Mouse (Mus musculus): ENCODE measurements around the gene Gm8947.
"Not testable (repeated sequence)": the region's sequence is repeated elsewhere in the genome, so short reads cannot be mapped to it uniquely, and the experiment has no call there.

Gm8947 gene

DNA sequence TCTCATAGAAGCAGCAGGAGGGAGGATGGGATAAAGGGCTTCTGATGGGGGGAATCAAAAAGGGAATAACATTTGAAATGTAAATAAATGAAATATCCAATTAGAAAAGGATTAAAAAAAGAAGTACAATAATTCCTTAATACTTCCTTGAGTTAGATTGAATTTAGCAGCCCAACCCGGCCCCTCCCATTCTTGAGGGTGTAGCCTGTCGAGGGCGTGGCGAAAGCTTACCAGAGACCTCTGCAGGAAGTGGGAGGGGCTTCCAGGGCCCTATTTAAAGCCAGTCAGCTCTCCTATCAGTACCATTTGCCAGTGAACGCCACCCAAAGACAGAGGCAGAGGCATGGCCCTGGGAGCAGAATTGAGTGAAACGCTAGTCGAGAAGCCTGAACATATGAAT is at the start of gene Gm8947:
TSS of gene Gm8947 (plus strand) at position 302 of the 400 bp plus-strand sequence.
- not testable (repeated sequence) for DNase-seq

DNA sequence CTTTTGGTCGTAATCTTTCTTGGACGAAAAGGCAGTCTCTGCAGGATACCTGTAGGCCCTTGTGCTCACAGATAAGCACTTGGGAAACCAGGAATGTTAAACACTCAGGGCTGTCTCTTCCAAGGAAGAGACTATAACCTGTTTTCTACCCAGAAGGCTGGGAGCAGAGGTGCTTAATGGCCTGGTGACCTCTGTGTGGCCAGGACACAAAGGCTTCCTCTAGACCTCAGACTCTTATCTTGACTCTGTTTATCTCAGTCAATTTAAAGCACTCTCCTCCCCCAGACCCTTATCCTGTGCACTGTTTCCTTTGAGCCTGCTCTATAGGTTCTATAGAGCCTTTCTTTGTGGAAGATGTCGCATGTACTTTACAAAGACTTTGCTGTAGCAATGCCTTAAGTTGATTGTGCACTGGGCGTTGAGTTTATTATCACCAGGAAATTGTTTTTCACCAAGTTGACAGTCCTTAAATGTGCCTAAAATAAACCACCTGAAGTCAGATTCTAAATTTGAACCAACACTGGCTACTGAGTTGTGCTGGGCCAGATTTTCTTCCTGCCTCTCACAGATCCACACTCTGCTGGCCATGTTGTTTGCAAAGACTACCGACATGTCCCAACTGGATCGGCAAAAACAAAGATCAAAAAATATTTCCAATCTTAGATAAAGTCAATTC is 47.6 kb upstream of the Gm8947 start:
- peak in 1 of 2 experiments; percentile 53 for DNase-seq

DNA sequence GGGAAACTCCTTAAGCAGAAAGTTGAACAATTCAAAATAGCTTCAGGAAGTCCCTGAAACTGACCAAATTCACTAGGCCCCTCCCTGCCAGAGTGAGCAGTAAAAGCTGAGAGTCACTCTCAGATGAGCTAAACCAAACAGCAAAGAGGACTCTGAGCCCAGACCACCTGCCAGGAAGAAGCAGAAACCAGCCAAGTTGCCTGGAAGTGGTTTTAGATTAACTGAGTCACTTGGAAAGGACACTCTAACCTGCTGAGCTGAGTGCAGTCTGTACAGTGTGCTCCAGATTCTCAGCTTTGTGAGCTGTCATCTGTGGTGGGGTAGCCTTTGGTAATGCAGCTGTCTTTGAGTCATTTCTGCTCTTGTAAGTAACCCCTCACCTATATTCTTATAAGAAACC is 44.4 kb upstream of the Gm8947 start:
- peak; percentile 65 to 77 for DNase-seq

DNA sequence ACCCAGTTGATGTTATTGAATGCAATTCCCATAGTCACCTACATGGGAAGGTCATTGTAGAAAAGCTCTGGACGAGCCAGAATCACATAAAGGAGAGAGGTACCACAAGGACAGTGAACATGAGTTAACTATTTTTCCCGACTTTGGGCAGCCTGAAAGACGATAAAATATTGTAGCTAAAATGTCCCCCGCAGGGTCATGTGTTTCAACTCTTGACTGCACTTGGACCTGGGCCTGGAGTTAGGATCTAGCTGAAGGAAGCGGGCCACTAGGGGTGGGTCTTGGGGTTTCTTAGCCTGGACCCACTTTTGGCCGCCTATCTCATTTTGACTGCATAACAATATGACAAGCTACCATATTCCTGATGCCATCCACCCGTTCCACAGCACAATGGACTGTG is 42.0 kb upstream of the Gm8947 start:
- DNase-seq = peak in 1 of 2 experiments; percentile 57

DNA sequence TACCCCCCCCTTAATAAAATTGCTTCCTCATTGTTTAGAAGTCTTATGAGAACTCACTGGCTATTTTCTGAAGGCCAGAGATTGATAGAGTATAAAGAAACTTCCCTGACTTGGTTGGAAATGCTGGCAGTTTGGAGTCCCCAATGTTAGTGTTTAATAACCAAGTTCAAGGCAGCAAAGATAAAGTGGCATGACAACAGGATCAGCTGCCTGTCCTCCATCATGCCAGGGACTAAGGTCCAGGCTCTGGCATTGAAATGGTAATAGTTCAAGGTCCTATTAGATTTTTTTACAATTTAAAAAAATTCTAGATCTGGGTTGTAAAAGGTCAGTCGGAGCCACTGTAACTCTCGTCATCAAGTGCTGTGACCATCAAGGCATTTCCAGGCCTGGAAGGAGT is 41.1 kb upstream of the Gm8947 start:
- no peak for DNase-seq

DNA sequence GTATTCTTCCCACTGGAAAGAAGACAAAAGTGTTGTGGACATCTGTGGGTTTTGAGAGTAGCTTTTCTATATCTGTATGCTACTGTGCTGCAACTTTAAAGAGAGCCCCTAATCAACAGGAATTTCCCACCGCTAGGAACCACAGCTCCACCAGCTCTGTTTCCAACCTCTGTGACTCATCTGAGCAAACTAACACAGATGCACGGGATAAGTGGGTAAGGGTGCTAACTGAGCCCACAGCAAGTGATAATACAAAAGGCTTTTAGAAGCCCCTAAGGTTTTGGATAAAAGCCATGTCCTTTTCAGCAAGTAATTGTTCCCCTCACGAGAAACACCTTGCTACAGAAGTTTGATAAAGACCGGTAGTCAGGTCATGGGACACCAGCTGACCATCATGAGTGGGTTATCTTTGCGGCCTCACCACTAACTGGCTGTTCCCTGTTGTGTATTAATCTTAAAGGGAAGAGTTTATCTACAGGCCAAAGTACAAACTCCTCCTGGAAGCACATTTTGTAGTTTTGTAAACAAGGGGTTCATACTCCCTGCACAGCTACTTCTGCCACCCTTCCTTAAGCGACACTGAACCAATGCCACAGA is 39.0 kb upstream of the Gm8947 start:
- DNase-seq = peak; percentile 60 to 70

DNA sequence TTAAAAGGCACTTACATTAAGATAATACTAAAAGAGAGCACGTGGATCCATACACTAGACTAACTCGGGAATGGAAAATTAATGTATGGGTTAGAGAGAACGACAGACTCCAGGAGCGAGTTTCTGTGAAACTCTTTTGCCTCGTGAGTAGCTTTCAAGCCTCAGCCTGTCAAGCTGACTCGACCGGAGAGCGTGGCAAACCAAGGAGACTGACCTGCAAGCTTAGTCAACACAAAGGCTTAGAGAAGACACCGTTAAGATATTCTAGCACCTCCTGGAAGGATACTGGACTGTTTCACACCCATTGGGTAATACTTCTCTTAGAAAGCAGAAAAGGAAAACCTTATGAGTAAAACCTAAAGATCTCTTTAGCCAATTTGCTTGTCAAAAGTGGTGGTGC is 38.0 kb upstream of the Gm8947 start:
- peak in 1 of 2 experiments; percentile 47 for DNase-seq

DNA sequence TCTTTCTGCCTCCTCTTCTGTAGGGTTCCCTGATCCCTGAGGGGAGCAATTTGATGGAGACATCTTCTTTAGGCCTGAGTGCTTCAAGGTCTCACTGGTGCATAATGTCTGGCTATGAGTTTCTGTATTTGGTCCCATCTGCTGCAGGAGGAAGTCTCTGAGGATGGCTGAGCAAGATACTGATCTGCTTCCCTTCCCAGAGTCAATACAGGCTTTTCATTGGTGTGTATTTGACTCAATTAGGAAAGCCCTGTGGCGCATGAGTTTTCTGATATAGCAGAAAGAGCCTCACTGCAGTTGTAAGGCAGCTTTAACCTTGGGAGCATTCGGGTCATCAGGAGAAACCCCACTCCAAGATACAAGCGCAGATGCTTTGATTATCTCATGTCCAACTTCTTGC is 36.0 kb upstream of the Gm8947 start:
- no peak for DNase-seq

DNA sequence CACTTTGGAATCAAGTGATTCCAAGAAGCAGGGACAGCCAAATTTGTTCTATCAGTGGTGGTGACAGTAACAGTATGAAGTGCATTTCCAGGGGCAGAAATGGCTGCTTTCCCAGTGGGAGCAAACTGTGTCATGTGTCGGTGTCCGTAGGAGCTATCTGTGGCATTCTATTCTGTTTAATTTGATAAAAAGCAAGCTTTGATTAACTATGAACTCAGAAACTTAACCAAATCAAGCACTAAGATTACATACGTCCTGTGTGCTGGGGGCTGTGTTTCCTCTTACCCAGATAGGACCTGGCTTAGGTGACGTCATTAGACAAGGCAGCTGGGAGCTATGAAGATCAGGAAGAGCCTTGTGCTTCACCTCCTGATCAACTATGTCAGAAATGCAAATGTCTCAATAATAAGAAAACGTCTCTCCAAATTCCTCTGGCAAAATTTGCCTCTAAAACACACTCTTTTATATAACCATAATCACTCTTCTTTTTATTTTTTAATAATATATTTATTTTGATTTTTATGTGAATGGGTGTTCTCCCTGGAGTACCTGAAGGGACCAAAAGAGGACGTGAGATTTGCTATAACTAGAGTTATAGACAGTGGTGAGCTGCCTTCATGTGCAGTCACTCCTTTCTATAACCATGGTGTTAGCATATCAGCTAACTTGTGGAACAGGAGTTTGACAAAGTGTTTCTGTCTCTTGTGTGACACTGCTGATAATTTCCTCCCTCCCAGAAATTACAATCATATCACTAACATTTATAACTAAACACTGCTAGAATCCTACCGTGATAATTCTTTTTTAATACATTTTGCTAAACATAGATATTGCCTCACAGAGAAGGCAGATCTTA is 35.2 kb upstream of the Gm8947 start:
- DNase-seq = no peak

DNA sequence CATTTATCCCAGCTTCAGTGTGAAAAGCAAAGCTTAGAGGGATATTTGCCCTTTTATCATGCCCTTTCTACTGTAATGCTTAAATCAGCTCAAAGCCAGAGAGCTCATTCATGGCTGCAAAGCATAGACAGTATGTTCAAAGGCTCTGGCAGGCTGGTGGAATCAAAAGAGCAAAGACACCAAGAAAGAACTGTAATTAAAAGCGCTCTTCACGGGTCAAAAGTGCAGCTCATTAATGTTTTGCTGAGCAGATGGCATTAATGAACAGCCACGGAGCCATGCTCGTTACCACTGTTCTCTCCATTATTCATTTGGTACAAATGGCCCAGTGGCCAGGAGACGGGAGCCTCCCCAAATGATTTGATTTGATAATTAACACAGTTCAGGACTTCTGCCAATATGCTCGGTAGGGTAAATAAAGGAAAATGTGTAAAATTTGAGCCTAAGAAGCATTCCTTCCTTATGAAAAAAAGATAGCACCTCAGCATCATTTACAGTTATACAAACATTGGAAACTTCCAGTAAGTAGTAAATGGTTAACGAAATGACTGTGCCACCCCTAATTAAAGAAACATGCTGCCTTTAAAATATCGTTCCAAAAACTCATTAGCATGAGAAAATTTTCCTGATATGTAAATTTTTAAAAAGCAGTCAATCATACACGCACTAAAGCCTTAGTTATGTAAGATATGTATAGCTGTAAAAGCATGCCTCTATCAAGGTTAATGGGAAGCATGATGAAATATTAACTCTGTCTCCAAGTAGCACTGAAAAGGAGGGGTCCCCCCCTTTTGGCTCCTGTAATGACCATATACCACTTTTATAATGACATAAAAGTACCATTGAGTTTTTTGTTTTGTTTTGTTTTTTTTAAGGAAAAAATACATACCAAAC is 34.0 kb upstream of the Gm8947 start:
- DNase-seq = peak; percentile 75 to 88

DNA sequence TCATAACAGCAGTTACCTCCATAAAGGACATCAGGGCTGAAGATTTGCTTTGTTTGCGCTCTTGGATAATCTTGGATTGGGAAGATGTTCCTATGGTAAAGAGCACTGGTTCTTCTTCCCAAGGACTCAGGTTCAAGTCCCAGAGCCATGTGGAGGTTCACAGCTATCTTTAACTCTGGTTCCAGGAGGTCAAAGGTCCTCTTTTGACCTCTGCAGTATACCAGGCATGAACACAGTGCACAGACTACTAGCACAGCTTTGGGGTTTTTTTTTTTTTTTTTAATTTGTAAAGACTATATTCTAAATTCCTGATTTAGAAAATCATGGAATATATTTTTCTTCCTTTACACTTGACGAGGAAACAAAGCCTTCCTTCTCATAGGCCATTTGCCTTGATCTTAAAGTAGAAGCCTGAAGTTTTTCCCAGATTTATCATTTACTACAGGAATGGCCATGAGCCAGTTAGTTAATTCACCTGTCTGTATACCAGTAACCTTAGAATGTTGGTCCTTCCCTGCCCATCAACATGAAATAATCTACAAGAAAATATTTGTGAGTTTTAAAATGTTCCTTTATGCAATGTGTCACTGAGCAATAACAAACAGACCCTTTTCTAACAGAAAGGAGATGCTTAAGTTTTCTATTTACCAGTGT is 33.2 kb upstream of the Gm8947 start:
- peak; percentile 38 to 58 for DNase-seq

DNA sequence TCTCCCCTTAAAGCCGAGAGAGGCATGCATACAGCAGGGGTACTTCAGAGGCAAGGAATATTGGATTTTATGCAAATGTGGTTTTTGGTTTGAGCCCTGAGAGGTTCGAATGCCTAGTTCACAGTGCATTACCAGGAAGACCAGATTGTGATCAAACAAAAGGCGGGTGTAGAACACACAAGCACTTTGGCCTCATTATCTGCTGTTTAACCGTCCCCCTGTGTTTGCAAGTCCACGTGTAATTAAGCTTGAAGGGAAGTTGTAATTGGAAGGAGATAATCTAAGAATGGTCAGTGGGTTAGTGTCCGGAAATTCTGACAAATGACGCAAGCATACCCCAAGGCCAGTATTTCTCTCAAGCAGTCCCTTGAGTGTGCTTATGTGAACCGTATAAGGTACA is 26.1 kb upstream of the Gm8947 start:
- no peak for DNase-seq

DNA sequence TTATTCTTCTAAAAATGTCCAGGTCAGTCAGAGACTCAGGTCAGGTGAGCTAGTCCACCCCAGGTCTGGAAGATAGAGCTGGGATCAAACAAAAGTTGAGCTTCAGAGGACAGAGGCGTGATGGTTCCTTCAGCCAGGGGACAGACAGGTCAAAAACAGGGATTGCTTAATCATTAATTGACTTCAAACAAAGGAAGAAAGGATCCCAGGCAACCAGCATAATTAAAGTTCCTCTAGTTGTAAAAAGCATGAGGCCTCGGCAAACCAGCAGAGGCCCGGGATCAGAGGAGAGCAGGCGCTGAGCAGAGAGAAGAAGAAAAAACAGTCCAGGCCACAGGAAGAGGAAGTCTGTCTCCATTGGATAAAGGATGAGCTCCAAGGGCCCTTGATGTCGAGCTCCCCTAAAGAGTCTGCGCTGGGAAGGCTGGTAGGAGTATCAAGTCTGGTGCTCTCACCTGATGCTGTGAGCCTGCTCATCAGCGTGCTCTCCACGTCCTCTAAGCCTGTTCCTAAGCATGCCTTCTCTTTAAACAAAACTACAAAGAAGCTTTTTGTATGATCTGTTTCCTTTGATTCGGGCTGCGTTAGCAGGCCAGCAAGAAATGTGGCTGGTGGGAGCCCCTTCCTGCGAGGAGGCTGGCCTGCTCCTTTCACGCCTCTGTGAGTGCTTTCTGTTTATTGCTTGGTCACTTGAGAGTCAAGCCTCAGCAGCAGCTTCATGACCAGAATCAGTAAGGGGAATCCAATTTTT is 24.7 kb upstream of the Gm8947 start:
- peak; percentile 45 to 63 for DNase-seq

DNA sequence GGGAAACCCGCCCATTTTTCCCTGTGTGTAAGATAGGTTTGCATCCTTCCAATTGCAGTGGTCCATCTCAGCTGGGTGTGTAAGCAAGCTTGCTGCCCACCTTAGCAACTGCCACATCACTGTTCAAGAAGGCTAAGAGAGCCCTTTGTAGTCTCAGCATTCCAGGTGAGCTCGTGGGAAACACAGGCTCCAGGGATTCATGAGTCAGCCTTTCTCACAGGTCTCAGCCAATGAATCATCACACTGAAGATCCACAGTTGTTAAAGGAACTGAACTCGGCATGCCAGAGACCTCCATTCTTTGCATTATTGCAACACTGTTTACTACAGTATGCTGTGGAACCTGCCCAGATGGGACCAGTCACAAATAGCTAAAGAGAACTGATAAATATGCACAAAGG is 23.5 kb upstream of the Gm8947 start:
- no peak for DNase-seq

DNA sequence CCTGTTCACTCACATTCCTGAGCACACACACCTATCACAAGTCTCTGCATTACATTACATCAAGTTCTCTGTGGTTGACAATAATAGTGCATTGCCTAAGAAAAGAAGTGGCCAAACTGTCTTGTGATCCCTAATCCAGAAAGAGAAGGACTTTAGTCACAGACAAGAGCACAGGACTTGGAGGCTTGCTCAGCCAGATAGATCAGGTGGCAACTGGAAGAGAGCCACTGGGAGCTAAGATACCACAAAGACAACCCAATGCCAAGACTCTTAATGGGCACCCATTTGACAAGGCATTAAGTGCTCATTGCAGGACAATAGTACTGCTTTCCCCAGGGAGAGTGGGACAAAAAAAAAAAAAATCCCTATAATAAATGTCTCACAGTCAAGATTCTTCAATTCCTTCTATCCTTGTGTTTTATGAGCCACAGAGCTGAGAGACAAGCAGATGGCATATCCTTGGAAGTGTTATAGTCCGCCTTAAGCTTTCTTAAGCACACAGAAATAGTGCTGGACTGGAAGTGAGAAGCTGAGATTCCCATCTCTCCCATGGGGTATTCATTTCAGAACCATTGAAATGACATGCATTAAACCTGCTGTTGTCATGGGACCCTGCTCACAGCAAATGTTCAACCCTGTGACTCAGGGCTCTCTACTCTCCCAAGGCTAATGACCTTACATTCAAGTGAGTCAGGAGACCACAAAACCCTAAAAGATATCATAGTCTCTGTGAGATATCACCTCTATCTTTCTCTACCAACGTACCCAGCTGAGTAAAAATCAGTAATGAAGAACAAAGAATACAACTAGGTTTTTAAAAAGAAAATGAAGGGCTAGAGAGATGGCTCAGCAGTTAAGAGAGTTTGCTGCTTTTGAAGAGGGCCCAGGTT is 20.4 kb upstream of the Gm8947 start:
- peak; percentile 61 to 76 for DNase-seq

DNA sequence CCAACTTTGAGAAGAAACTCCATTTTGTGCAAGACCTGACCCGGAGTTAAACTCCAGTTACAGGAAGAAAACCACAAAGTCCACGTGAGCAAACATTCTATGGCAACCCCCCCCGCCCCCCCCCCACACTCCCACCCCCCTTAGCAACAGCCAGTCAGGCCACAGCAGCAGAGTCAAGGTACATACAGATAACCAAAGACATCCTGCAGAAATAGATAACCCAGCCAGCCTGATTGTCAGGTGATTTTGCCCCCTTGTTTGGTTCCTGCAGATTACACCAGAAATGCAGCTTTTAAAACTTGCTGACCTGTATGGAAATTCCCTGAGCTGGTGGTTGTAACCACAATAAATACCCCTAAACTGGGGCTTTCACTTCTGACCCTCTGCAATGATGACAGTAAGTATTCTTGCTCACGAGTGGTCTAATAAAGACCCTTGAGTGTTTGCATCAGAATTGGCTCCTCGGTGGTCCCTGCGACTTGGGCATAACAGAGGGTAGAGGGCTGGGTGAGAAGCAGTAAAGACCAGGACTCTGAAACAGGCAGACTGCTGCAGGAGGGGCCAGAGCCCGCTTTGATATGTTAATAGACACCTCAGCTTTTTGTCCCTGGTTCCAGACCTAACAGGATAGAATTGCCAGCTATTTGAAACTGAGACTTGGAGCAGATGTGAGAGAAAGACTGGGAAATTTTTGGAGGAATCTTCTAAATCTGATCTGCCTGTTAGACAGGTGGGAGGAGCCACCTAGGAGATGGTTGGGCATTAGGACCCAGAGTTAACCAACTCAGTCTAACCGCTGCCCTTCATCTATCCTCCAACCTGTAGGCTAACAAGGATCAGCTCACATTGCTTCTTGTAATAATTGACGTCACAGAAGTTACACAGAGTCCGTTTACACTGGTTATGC is 14.9 kb upstream of the Gm8947 start:
- peak; percentile 54 to 85 for DNase-seq

DNA sequence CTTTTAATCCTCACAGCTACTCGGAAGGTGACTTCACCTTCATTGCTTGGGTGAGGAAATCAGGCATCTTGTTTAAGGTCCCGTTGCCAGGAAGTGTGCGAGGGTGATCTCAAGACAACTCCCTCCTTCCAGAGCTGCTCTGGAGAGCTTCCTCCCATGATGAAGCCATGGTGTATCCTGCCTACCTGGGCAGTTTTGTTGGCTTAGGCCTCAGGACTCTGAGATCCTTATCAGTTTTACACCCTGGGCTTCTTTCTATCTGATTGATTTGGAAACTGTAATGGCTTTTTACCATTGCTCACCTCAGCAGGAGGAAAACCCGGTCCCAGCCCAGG is 14.3 kb upstream of the Gm8947 start:
- no peak for DNase-seq

DNA sequence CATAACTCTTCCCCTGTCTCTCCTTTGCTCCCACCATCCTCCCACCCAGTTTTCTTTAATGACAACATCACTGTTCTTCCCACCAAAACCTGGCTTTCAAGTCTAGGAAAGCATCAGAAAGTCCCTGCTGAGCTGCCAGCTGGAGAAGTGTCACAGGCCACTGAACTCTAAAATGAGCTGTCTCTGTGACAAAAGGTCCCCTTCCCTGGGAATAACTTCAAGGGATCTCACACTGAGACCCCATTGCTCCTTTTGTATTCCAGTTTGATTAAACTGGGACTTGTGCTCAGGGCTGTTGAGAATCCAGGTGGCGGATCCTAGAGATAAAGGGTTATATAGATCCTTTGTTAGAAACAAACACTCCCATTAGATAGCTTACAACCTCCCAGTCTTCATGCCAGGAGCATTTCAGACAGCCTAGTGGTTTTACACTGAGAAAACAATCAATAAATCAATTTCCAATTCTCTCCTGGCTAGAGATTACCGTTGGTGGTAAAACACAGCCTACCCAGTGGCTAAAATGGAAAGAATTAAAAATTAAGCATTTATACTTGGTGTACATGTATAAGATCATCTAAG is 13.6 kb upstream of the Gm8947 start:
- no peak for DNase-seq

DNA sequence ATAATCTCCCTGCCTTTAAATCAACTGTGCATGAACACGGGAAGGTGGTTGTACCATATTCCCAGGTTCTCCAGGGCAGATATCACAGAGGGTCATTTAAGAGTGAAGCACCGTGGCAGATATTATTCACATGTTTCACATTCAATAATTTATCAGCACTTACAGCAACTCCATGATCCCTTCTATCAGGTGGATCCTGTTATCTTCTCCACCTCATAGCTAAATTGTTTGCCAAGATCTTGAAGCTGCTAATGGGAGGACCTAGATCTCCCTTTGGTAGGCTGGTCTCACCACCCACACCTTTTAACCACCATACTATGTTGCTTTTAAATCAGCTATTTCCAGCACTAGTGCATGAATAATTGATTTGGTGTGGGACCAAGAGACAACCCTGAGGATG is 12.0 kb upstream of the Gm8947 start:
- DNase-seq = no peak
